Mouse (Mus musculus): ENCODE results near the gene Adgre4.

Adgre4 gene

GRCm38 (mm10) chr17:55749786-55750185, at the start of gene Adgre4:
Gene Adgre4 (plus strand): TSS chr17:55749984.
- DNase-seq (ENCODE audit: low read depth, low spot score): no peak

DNA sequence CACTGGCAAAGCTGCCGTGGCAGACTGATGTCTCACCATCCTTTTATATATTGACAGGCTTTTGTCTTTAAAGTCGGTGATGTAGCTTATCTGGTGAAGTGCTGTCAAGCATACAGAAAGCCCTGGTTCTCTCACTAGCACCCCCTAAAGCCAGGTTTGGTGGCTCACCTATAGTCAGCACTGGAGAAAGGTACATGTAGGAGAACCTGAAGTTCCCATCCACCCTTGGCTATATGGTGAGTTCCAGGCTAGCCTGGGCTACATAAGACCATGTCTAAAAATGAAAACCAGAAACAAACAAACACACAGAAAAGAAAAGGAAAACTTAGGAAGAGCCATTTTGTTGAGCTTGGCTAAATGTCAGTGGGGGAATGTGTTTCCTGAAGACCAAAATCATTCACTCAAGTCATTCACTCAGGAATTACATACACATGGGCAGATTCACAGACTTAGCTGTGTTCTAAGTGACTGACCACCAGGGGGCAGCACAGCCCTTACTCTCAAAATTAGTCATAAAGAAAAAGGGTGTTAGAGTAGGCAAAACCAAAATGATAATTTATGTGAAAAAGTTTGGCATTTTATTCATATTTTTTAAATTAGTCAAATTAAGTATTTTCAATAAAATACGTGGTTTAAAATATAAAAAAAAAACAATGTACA, 47.5 kb upstream of the Adgre4 start:
- DNase-seq (ENCODE audit: low read depth, low spot score): peak; percentile 81

- DNase-seq (ENCODE audit: low read depth, low spot score): no peak
These were observed 46.9 kb upstream of the Adgre4 start for GRCm38 (mm10) chr17:55702865-55703264.

DNA sequence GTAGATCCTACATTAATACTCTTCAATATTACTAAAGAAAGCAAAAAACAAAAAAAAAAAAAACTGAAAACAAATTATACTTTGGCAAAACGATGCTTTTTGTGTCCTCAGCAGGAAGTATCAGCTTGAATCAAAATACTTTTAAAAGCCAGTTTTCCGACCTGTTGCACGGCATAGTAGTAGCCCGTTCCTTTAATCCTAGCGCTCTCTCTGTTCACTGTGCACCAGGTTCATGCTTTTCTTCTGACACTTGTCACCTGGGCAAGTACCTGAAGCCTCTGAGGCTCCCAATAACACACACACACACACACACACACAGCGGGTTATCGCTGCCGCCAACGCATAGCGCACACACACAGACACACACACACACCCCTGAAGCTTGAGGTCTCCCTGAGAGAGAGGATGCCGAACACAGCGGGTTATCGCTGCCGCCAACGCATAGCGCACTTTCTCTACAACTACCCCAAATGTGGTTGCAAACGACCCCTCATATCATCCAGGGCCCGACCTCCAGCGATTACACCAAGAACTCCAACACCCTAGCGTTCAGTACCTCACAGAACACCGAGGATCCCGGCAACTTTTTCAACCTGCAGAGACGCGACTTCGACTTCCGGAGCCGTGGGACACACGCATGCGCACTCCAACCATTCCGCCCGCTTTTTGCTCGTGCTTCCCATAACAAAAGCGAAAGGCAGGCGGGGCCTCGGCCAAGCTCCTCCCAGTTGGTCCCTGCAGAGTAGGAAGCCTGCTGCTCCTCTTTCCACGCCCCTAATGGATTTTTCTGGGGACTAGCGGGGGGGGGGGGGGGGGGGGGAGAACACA, 37.6 kb upstream of the Adgre4 start, which contains the start of gene Pot1b:
TSS of gene Pot1b (minus strand) at position 645 of the 828 bp plus-strand sequence.
- peak; percentile 97 for DNase-seq (ENCODE audit: low read depth, low spot score)

DNA sequence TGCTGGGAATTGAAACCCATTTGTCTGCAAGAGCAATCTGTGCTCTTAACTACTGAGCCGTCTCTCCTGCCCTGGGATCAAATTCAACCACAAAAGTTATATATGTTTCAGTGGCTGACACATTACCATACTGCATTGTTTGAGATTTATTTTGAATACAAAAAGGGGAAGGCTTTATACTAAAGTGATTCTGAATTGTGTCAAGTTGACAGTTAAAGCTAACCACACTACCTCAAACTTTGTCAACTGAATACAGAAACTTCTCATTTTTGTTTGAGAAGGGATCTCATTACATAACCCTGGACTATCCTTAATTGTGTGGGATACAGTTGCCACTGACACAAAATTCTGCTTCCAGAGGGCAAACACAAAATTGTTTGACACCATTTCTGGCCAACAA, 28.5 kb upstream of the Adgre4 start:
- DNase-seq (ENCODE audit: low read depth, low spot score): no peak

DNA sequence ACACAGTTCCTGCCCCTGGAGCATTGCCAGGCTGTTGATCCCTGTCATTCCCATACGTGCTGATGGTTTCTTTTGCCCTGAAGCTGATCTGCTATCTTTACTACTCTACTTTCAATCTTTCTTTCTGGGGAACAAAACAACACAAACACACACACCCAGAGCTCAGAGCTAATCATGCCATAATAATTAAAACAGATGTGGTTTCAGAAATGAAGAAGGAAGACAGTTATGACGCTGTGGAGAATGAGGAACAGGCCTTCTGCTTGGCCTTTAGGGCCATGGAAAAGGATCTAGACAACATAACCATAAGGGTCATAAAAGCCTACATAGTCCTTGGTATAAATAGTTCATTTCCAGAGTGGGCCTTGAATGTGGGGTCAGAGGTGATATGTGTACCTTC, 27.5 kb upstream of the Adgre4 start:
- no peak for DNase-seq (ENCODE audit: low read depth, low spot score)

GRCm38 (mm10) chr17:55726193-55726592, 23.6 kb upstream of the Adgre4 start:
- DNase-seq (ENCODE audit: low read depth, low spot score): peak; percentile 35

DNA sequence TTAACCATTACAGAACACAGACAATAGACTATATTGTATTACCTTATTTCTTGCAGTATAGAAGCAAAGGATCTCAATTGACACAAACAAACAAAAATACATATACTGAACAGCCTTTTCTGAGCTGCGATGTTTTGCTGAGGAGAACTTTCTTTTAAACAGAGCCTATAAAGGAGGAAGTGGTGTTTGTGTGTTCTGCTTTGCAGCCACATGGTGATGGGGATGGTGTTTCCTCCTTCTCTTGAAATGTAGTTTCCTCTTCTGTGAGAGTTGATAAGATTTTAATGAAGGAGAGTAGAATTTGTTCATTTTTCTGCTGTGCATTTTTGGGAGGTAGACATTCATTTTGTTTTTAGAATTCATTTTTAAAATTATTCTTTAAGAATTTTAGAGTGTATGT, 13.1 kb upstream of the Adgre4 start:
- peak; percentile 39 for DNase-seq (ENCODE audit: low read depth, low spot score)

GRCm38 (mm10) chr17:55751170-55751569, 1.4 kb downstream of the Adgre4 start:
- DNase-seq (ENCODE audit: low read depth, low spot score): no peak

- DNase-seq (ENCODE audit: low read depth, low spot score): peak; percentile 19
These were observed 63.9 kb downstream of the Adgre4 start for GRCm38 (mm10) chr17:55813642-55814041.

GRCm38 (mm10) chr17:55816853-55817252, 67.1 kb downstream of the Adgre4 start:
- DNase-seq (ENCODE audit: low read depth, low spot score): no peak

DNA sequence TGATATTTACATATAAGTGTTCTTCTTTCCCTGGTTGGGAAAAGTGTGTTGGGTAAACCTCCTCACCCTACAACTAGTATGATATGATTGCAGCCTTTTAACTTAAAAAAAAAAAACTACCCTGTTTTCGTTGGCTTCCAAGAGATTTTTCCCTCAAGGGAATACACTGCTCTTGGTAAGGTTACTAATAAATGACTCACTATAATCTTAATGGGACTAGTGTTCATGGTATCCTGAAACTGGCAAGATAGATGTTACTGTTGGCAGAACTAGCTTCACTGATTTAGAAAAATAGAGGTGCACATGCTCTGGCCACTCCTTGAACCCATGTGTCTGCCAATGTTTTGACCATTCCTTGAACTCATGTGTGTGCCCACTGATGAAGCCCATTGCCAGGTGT, 71.8 kb downstream of the Adgre4 start:
- DNase-seq (ENCODE audit: low read depth, low spot score): no peak

- DNase-seq (ENCODE audit: low read depth, low spot score): no peak
These were observed 93.3 kb downstream of the Adgre4 start for GRCm38 (mm10) chr17:55843067-55843466.

DNA sequence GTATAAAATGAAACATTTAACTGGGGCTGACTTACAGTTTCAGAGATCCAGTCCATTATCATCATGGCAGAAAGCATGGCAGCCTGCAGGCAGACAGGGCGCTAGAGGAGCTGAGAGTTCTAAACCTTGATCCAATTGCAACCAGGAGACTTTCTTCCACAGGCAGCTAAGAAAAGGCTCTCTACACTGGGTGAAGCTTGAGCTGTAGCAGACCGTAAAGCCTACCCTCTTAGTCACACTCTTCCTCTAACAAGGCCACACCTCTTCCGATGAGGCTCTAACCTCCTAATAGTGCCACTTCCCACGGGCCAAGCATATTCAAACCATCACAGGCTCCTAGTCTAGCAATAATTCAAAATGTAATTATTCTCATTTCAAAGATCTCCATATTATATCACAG, 127.4 kb downstream of the Adgre4 start:
- DNase-seq (ENCODE audit: low read depth, low spot score): peak; percentile 27

DNA sequence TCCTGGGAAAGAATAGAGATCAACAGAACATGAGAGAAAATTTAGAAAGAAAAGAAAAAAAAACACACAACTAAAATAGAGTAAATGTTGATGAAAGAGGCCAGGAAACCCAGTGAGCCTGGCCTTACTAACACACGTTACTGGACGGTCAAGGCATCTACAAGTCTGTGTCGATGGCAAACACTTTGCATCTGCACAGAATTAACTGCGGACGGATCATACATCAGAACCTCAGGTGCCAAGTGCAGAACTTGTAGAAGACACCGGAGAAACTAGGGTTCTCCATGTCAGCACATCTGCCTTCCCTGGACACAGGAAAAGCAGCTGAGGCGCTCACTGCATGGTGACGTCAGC, 128.5 kb downstream of the Adgre4 start:
- peak; percentile 78 for DNase-seq (ENCODE audit: low read depth, low spot score)

DNA sequence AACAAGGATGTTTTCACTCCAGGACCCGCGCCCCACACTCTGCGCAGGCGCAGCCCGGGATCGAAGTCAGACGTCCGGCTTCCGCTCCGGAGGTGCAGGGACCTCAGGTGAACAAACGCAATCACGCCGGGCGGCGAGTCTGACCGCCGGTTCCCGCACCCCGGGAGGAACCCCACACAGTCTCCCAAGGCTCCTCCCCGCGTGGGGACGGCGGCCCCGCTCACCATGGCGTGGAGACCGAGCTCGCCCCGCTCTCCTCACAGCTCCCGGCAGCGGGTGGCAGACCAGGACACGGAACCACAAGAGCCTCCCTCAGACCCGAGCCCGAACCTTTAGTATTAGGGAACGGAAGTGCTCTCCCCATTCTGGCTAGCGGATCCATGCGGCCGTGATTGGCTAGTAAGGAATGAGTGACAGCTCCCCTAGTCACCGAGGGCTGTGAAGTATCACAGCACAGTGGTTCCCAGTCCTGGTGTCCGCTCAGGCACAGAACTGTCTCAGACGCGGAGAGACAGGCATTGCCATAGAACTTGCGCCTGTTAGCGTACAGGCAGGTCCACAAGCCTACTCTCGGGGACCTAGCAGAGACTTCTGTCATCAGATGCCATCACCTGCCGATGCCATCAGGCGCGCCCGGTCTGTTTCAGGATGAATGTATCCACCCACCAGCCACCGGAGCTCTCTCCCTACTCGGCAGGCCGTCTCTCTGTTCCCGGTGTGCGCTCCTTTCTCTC, 129.0 kb downstream of the Adgre4 start, which contains the start of gene Zfp119a:
TSS of gene Zfp119a (minus strand) at position 295 of the 734 bp plus-strand sequence.
- DNase-seq (ENCODE audit: low read depth, low spot score): peak; percentile 92

- no peak for DNase-seq (ENCODE audit: low read depth, low spot score)
These were observed 133.8 kb downstream of the Adgre4 start for GRCm38 (mm10) chr17:55883631-55884030.

- DNase-seq (ENCODE audit: low read depth, low spot score): peak; percentile 41
These were observed 135.1 kb downstream of the Adgre4 start for GRCm38 (mm10) chr17:55884912-55885311.

GRCm38 (mm10) chr17:55892406-55892955, 142.7 kb downstream of the Adgre4 start:
- peak; percentile 63 for DNase-seq (ENCODE audit: low read depth, low spot score)

- DNase-seq (ENCODE audit: low read depth, low spot score): no peak
These were observed 153.3 kb downstream of the Adgre4 start for GRCm38 (mm10) chr17:55903087-55903486.
